Mouse (Mus musculus) ovary, postnatal 14 days (tissue): ENCODE results near the gene Ank2.

Experiments
- DNase-seq: peaks from one replicate; pipeline ENCODE4 v3.0.0; 2022; ENCODE audit warnings: low spot score

The Ank2 gene

GRCm38 (mm10) chr3:127242234-127242810, 256.8 kb downstream of the Ank2 start:
- no peak for DNase-seq

- no peak for DNase-seq
Measured at GRCm38 (mm10) chr3:127235271-127235670, 263.9 kb downstream of the Ank2 start.

DNA sequence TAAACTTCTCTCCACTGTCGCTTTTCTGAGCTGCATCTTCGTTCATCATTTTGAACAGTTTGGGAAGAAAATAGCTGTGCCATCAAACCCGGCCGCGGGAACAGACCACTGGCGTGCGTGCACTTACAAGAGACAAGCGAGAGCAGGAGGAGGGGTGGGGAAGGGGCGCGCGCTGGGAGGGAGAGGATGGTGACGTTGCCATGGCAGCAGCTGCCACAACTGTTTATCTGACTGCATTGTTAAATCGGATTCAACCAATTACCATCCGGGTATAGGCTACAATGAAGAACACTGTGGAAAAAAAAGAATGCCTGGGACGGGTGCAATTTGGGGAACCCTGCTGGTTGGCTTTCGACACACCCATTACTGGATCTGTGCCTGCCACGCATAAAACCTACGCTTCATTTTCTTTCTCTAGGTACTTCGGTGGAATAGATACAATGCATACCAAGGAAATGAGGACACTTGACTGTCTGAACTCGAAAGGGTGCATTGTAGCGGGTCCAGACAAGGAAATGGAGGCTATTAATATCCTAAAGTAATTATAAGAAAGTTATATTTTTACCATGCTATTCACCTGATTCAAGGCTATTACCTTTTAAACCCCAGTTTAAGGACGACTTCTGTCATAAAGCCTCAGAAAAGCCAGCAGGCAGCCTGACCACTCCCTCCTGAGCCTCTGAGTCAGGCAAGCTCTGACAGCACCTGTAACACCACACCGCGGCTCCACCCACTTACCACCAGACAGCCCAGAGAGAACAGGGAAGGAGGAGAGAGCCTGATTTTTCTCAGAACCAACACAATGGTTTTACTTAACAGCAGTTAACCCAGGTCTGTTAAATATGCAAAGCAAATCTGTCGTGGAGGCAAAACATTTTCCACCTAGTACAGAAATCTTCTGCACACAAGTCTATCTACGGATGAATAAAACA, 273.1 kb downstream of the Ank2 start:
- no peak for DNase-seq

GRCm38 (mm10) chr3:127225167-127225798, 273.9 kb downstream of the Ank2 start:
- no peak for DNase-seq

- no peak for DNase-seq
Measured at GRCm38 (mm10) chr3:127224315-127225166, 274.6 kb downstream of the Ank2 start.

- no peak for DNase-seq
Measured at GRCm38 (mm10) chr3:127222086-127222485, 277.1 kb downstream of the Ank2 start.

DNA sequence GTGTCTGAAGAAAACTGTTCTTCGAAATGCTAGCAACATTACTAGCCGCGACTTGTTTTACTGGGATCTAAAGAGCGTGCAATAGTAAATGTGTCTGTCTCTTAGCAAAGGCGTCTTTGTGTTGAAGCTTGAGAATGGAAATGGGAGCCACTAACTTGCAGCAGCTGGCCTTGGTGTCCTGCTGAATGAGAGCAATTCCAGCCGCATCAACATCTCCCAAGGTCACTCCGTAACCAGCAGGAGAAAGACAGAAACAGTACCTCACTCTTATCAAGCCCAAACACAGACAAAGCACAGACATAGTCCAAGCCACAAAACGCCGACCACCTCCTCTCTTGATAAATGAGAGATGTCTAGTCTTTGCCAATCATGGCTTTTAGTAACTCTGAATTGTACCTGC, 278.3 kb downstream of the Ank2 start:
- no peak for DNase-seq

DNA sequence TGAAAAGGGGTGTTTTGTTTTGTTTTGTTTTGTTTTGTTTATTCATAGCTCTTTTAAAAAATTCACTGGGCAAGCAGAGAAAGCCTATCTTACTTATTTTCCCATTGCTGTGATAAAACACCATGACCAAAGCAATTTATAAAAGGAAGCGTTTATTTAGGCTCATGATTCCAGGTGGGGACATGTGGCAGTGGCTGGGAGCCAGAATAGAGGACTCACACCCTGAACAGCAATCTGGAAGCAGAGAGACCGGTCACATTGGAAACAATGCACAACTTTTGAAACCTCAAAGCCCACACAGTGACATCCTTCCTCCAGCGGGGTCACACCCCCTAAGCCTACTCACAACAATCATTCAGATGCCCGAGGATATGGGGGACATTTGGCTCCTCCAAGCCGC, 285.6 kb downstream of the Ank2 start:
- DNase-seq = no peak

GRCm38 (mm10) chr3:127211119-127211518, 288.0 kb downstream of the Ank2 start:
- no peak for DNase-seq

DNA sequence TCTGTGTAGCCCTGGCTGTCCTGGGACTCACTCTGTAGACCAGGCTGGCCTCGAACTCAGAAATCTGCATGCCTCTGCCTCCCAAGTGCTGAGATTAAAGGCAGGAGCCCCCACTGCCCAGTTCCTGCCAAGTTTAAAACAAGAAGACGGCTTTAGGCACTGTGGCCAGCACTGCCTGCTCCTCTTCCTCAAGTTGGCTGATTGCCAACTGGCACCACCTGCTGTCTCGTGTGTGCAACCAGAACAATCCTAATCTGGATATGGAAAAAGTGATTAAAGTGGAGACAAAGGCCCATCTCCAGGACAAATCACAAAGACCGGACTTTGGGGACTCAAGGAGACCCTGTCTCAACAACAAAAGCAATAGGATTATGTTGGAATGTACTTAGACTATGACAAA, 288.6 kb downstream of the Ank2 start:
- DNase-seq = no peak

GRCm38 (mm10) chr3:127208871-127209270, 290.3 kb downstream of the Ank2 start:
- no peak for DNase-seq

DNA sequence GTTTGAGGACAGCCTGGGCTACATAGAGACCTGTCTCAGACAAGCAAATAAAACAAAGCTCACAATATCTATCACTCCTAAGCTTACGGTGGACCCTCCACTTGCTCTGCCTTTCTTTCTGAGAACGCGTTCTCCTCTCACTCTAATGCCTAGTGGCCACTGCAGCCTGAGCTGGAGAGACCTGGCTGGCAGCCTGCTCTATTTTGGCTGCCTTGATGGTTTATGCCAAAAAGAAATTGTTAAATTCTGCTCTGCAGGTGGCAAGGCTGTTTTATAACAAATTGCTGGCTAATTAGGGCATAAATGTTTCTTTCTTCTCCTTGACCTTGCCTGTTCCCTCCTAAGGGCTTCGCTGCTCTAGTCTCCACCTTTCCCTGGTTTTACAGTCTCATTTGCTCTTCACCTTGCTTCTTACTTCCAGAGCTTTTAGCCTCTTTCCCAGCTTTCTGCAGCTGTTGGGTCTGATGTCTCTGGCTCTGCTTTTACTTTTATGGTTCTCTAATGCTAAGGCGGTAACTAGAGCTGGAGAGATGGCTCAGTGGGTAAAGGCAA, 293.2 kb downstream of the Ank2 start:
- DNase-seq = no peak

DNA sequence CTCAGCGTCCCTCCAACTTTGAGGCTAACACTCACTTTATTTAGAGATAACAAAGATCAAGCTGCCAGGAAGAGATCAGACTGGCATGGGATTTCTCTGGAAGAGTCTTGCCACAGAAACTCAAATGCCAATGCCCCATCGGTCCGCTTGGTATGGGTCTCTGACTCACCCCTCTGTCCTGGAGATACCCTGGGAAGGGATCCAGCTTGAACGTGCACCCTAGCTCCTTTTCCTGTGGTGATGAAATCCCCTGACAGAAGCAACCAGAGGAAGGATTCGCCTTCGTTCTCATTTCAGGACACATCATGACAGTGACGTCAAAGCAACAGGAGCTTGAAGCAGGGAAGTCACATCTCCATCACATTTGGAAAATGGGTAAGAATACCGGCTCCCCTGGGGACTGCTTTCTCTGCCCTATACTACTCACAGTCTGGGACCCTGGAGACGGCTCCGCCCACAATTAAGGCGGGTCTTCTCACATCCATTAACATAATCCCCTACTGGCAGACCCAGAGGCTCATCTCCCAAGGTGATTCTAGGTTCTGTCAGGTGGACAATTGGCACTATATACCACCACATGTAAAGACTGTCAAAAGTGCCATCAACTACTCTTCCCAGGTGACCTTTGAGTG, 296.6 kb downstream of the Ank2 start:
- no peak for DNase-seq

- DNase-seq = no peak
Measured at GRCm38 (mm10) chr3:127200789-127201188, 298.4 kb downstream of the Ank2 start.

GRCm38 (mm10) chr3:127199112-127199665, 300.0 kb downstream of the Ank2 start:
- no peak for DNase-seq

GRCm38 (mm10) chr3:127198656-127199055, 300.5 kb downstream of the Ank2 start:
- DNase-seq = no peak

- no peak for DNase-seq
Measured at GRCm38 (mm10) chr3:127188789-127189128, 310.4 kb downstream of the Ank2 start.

GRCm38 (mm10) chr3:127188086-127188788, 310.9 kb downstream of the Ank2 start:
- DNase-seq = no peak

DNA sequence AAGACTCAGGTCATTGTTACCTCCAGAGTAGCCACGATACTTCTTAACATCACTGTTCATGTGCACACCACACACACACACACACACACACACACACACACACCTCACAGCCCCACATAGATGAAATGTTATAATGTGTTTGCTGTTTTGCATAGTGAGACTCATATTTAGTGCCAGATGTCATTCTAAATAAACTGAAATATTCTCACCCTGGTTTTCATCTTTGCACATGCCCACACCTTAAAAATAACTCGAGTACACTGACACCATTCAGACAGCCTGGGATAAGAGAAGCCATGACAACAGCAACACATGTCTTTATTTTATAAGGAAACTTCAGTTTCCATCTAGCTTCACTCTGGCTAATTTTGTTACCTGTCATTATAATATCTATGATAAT, 312.1 kb downstream of the Ank2 start:
- DNase-seq = no peak

GRCm38 (mm10) chr3:127186239-127186638, 312.9 kb downstream of the Ank2 start:
- DNase-seq = no peak
